Mouse (Mus musculus): ENCODE measurements around the gene Hhex.

Gene Hhex

DNA sequence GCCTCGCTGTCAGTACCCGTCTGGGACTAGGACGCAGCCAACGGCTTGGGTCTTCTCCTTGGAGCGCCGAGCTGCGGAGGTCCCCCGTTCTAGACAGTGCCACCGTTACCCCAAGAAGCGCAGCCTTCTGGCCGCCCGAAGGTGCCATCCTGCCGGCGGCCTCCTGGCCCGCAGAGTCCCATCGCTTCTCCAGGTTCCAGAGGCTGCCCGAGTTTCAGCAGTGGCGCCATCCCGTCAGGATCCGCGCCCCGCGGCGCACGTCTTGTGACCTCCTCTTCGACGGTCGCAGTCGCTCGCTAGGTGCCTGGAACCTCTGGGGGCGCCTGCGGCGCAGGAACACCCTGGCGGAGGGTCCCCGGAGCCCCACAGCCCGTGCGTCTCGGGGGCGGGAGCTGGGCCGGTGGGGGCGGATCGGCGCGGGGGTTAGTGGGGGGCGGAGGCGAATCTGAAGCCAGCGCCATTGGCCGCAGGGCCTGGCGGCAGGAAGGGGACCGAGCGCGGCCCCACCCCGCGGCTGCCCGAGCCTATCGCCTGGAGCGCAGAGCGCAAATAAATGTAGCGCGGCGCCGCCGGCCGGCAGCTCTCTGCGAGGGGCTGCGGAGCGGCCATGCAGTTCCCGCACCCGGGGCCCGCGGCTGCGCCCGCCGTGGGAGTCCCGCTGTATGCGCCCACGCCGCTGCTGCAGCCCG lies at the start of gene Hhex:
Gene Hhex (plus strand): TSS at position 548 of the 689 bp plus-strand sequence.
- DNase-seq: peak; percentile 91

DNA sequence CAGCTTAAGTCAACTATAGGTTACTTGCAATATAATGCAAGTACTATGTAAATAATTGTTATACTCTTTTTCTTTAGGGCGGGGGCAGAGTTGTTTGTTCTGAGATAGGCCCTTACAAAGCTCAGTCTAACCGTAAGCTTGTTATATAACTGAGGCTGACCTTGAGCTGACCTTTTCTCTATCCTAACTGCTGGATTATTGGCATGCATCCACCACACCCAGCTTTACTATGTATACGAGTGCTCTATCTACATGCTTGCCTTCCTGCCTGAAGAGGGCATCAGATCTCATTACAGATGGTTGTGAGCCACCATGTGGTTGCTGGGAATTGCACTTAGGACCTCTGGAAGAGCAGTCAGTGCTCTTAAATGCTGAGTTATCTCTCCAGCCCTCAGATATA lies 48.5 kb upstream of the Hhex start:
- DNase-seq: no peak

DNA sequence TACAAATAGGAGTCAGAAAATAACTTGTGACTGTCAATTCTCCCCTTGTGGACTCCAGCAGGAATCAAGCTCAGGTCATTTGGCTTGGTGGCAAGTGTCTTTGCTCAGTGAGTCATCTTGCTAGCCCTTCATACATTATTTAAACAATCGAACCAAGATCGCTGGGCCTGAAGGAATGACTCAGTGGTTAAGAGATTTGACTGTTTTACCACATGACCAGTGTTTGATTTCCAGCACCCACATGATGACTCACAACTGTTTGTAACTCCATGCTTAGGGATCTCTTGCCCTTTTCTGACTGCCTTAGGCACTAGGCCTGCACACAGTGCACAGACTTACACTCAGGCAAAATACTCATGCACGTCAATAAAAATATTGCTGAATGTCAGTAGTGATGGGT lies 42.7 kb upstream of the Hhex start:
- DNase-seq: no peak

DNA sequence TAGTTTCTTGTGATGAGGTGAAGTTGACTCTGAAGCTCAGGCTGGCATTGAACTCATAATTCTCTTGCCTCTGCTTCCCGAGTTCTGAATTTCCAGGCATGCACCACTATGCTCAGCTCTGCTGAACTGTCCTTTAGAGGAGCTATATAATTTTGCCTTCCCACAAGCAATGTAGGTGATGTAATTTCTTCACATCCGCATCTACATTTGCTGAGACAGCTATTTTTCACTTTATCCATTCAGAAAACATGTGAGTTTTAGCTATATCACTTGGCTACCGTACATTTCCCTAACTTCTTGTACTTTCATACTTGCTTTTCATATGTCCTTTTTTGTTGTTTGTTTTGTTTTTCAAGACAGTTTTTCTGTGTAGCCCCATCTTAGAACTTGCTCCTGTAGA lies 38.3 kb upstream of the Hhex start:
- DNase-seq: no peak

DNA sequence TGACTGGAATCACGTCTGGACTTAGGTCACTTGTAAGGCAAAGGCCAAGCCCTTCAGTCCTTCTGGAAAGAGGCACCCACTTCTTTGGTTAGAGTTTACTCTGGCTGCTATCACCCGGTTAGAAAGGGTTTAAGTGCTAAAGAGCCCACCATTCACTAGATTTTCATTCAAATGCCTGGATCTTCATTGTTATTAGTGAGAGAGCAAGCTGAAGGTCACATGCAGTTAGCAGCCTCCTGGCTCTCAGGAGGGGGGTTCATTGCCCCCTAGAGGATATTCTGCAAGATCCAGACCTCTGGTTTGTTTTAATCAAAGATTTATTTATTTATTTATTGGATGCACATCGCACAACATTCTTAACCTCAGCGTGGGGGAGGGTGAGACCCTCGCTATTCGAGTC lies 33.7 kb upstream of the Hhex start:
- no peak for DNase-seq

DNA sequence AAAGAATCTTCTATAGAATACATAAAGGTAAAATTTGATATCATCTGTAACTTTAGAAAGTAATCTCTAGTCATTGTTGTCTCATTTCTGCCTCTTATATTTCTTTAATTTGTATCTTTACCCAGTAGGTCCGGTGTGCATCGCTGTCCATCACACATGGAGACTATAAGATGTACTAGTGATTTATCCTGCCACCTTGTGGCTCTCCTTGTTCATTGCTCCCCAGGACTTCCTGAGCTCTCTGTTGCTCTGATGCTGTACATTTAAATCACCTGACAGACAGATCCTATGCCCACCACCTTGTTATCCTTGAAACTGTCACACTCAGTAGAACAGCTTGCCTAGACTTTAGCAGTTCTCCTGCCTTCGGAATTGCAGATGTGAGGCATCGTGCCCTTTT lies 16.3 kb upstream of the Hhex start:
- DNase-seq: peak; percentile 44

DNA sequence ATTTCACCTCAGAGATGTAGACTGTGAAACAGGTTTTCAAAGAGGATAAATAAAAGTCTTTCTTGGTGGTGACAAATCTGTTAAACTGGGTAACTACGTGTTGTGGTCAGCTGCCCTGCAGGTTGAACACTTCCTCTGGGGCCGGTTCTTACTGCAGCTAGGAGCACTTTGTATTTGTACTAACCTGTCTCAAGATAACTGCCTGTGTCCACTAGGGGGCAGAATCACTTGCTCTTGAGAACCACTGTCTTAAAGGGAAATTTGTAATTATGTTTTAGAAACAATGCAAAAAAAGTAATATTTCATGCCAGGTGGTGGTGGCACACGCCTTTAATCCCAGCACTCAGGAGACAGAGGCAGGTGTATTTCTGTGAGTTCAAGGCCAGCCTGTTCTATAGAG lies 15.0 kb upstream of the Hhex start:
- peak; percentile 76 for DNase-seq

DNA sequence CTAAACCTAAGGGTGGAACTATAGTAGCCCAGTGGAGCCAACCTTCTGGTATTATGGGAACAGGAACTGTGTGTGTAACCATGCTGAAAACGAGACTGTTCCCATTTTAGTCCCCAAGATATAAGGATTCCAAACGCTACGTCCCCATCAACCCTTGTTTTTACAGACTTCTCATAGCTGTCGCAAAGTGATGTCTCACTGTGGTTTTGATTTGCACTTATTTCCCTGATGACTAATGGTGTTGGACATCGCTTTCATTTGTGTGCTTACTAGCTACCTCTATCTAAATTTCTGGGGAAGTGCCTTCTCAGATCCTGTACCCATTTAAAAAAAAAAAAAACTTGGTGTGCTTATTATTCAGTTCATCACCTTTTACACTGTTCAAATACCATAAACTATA lies 6.0 kb upstream of the Hhex start:
- DNase-seq: no peak

DNA sequence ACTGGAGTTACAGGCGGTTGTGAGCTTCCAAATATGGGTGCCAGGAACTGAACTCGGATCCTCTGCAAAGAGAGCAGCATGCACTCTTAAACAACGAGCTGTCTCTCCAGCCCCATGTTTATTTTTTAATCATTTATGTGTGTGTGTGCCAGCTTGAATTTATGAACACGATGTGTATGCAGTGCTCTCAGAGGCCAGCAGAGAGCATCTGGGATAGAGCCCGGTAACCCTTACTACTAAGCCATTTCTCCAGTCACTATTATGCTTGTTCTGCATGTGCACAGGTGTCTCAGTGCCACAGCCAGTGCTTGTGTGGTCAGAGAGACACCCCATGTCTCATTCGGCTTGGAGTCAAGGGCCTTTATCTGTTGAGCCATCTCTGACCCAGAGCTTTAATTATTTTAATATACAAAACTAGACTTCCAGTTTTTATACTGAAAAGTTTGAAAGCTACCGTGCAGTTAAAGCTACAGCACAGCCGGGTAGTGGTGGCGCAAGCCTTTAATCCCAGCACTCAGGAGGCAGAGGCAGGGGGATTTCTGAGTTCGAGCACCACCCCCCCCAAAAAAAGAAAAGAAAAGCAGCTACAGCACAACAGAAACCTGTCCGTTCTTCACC lies 3.4 kb upstream of the Hhex start:
- no peak for DNase-seq

DNA sequence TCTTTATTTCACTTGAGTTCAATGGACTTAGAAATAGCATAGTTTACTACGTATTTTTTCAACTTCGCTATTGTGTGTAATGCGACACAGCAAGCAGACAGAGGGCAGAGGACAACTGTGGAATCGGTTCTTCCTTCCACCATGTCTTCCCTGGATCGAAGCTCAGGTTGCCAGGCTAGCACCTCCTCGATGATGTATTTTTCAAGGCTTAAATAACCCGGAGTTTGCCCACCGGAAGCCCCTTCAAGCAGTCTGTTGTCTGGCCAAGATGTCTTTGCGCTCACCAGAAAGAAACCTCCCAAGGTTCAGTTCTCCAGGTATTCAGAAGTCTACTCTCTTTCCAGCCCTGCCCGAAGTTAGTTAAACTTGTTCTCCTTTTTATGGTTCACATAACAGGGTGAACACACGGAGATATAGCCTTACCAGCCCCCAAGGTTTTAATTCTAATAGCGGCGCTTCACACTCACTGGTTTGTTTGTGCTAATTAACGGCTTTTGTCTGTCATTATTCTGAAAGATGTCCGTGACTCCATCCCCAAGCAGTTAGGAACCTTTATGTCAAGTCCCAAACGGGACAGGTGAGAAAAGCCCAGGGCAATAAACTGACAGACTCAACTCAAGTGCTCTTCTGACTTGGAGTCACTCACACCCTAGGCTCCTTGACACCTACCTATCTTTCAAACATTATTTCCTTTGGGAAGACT lies 1.6 kb upstream of the Hhex start:
- no peak for DNase-seq

DNA sequence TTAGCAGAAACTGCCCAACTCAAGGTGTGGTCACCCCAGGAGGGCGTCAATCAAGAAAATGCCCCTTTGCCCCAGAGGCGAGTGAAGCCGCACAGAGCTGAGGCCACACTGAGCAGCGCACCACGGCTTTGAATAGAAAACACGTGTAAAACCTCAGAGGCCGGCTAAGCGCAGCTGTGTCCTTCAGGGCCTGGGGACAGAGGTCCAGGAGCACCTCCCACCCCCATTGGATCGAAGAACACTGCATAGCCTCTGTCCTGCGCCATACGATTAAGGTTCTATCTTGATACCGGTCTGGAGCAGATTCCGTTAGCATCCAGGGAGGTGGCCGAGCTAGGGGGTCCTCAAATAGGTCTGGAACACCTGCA lies 731 bp upstream of the Hhex start:
- no peak for DNase-seq

DNA sequence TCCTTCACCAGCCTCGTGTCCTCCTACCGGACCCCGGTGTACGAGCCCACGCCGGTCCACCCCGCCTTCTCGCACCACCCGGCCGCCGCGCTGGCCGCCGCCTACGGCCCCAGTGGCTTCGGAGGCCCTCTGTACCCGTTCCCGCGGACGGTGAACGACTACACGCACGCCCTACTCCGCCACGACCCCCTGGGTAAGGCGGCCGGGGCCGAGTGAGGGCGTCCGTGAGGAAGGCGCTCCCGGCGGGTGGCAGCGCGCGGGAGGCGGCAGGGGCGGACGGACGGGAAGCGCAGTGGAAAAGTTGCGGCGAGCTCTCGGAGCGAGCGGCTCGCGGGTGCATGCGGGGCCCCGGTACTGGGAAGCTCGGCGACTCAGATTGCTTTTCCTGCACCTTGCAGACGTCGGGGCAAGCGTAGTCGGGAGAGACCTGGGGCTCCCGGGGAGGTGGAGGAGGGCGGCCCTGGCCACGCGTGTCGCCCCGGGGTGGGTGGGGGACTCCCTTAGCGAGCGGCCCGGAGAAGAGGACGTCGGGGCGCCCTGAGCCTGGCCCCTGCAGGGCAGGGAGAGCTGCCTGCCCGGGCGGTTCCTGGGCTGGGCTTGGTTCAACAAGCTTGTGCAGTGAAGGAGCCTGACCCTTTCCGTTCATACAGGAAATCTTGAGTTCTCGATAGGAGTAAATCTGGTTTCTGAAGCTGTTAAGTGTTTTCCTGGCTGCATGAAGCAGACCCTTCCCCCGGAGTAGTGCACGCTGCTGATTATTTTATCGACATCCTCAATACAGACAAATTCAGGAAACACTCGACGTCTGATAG lies 637 bp downstream of the Hhex start:
- DNase-seq: peak; percentile 76

DNA sequence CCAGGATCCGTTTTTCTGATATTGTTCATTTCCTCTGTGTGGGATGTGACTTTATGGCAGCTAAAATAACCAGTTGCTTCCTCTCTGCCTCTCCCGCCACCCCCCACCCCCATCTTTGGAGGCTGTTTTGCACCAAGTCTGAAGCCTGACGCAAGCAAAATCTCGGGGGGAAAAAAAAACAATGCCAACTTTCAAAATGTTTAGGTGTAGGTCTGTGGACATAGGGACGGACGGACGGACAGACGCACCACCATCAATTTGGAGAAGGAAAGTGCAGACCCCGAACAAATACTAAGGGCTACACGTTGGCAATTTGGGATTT lies 1.2 kb downstream of the Hhex start:
- no peak for DNase-seq

DNA sequence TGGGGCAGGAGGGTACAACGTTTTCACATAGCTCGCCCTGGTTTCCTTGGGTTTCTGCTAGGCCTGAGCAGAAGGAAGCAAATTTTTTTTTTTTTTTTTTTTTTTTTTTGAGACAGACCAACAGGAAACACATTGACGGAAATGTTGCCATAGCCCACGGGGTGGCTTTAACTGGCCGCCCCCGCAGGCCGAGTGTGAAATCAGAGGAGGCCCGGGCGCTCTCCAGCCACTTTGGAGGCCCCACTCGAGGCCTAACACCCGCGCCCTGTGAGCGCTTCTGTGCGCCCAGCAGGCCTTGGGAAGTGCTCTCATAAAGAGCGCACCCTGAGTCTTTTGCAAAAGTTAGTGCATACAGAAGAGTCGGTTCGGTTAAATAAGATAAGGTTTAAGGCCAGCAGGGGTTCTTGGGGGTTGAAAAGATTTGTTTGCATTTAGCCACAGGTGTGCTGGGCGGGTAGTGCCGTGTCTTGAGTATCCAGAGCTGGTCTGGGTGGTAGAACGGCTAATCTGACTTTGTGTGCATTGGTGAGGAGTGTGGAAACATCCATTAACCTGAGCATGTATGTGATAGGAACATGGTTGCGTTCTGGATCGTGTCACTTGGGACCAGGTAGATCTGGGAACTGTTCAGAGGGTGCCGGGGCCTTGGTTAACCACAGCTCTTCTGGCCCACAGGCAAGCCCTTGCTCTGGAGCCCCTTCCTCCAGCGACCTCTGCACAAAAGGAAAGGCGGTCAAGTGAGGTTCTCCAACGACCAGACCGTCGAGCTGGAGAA lies 2.1 kb downstream of the Hhex start:
- DNase-seq: peak; percentile 62

DNA sequence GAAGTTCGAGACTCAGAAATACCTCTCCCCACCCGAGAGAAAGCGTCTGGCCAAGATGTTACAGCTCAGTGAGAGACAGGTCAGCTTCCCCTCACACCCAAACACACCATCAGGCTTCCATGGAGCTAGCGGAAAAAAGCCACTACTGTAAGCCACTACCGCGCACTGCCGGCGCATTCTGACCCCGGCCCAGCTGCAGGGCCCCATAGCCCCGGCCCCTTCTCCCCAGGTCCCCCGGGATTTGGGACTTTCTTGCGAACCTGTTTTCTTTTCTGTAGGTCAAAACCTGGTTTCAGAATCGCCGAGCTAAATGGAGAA lies 2.6 kb downstream of the Hhex start:
- DNase-seq: no peak

DNA sequence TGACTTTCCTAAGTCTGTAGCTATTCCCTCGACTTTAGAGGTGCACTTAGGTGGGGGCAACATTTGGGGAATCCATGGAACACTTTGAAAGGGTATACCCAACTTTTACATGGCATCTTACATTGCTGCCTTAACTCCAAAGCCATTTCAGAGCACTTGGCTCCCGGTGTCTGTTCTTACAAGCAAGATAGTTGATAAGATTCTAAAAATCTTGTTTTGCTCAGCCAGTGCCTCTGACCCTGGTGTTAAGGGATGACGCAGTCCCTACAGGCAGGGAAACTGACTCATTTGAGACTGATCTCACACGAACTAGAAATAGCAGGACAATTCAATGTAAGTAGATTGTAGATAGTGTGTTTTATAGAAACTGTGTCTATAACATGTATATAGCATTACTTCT lies 5.6 kb downstream of the Hhex start:
- DNase-seq: no peak

DNA sequence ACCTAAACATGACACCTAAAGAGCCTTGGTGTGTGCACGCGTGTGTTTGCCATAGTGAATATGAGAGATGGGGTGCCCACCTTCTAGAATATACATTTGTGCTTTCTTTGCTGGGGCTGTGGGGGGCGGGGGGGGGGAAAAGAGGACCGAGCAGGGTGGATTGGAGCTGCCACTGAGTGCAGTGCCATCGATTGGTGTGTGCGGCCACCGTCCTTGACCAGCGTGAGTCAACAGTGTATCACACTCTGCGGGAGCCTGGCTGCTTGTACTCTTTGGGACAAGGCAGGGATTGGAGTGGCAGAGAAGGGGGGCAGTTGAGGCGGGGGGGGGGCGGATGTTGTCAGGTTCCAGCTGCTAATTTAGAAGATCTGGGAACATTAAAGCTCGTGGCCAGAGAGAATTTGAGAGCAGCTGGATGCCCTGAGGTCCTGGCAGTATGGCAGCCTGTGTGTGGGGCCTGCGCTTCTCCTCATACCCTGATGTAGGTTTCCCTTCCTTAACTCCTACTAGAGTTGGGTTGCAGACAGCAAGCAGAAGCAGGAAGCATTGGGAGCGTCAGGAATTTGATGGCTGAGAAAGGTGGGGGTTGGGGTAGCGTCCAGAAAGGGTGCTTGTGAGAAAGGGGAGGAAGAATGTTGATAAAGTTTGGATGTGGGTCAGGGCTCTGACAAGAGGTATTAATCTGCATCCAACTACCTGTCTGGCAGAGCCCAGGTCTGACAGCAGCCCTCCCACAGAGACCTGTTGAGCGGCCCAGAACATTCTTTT lies 6.3 kb downstream of the Hhex start:
- no peak for DNase-seq

DNA sequence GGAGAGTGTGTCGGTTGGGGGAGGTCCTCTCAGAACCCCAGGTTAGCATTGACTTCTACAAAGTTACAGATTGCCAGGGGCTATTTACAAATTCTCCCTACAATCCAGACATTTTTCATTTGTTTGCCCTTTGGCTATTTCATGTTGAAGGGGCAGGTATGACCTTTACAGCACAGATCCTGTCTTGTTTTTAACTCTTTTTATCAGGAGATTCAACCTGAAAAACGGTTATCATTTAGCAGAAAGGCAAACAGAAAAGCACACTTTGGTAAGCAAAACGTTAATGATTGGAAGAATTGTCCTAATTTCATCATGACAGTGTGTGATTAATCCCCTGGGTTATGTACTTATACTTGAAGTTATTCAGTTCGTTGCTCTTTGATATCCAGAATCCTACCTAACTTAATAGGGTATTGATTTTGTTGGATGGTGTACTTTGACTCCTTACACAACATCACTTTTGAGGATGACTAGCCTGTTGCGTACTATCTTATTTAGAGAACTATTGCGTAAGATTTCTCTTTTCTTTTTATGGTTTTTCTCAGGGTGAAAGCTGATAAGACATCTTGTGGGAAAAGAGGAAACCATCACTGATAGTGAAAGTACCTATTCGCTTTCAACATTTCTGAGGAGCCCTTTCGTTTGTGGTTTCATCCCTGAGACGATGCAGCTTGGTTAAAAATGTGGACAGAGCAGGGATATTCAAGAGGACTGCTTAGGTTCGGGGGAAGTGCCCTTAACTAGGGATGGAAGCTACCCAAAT lies 8.1 kb downstream of the Hhex start:
- no peak for DNase-seq

DNA sequence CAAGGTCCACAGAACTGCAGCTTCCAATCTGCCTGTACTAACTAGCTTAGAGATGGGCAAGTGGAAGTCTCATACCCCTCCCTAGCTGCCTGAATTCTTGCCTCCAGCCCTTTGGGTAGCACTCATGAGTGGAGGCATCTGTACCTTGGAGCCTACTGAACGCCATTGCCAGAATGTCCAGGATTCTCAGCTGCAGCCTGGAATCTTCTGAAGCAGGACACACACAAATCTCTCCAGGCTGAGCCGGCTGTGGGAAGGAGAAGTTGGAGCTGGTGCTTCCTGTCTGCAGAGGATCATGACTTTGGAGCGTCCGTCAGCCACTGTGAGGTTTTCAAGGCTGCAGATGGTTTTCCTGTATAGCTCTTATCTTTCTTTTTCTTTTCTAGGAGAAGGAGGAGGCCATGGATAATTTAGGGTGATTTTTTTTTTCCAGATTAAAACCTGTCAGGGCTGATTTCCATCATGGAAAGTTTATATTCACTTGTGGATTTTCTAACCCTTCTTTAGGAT lies 9.1 kb downstream of the Hhex start:
- DNase-seq: no peak

DNA sequence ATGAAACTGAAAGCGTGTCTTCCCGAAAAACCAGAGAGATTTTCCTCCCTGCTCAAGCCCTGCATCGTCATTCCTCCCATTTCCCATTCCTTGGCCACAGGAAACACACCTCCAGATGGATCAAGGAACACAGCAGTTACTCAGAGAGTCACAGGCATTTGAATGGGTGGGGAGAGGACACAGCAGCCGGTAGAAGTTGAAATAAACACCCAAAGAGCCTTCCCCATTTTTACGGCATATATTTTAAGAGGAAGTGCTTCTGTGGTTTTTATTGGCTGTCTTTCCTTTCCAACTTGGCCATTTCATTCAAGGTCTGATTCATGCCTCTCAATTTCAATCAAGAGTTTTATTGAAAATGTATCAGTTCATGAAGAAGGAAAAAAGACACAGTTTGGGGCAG lies 13.6 kb downstream of the Hhex start:
- no peak for DNase-seq

DNA sequence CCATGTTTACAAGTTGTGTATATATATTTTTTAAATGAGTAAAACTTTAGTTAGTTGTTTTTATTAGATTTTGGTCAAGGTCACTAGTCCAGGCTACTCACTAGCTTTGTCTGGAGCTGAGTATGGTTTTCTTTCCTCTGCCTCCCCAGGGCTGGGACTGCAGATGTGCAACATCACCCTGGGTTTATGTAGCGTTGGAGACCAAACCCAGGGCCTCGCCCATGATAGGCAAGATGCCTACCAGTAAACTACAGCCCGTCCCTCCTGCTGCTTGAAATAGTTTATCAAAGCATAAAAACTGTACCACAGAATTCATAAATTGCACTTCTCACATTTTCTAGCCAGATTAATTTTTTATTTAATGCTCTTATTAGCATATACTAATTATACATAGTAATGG lies 14.6 kb downstream of the Hhex start:
- no peak for DNase-seq
